Mouse (Mus musculus) kidney, postnatal 25 days (tissue): ENCODE measurements around the gene Oit3.
A peak's percentile ranks its signal among the peaks of the same experiment; 100 is the strongest.
"Not testable (repeated sequence)": the region's sequence is repeated elsewhere in the genome, so short reads cannot be mapped to it uniquely, and the experiment has no call there.

Experiments used
- DNase-seq, 2 experiments: peaks; one replicate each; pipeline ENCODE4 v3.0.0; 2021; ENCODE audit warnings: mixed read lengths in 2 of 2

The Oit3 gene

GRCm38 (mm10) chr10:59426371-59426770, 15.2 kb downstream of the Oit3 start:
- DNase-seq: peak in 1 of 2 experiments; percentile 53

DNA sequence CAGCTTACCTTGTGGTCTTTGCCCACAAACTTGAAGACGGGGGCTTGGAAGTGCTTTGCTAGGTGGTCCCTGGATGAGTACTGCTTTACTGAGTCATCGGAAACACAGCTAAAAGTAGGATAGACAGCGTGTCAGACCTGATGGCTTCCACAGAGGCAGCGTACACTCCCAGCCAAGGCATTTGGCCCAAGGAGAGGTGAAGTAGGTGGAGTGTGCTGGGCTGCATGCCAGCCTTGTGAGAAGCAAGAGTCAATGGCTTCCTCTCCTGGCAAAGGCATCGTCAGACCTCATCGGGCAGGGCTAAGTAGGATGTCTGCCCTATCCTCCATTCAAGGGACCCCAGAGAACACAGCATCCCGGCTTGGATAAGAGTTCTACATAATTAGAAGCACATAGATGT, 16.2 kb downstream of the Oit3 start:
- DNase-seq: peak; percentile 75 to 85

DNA sequence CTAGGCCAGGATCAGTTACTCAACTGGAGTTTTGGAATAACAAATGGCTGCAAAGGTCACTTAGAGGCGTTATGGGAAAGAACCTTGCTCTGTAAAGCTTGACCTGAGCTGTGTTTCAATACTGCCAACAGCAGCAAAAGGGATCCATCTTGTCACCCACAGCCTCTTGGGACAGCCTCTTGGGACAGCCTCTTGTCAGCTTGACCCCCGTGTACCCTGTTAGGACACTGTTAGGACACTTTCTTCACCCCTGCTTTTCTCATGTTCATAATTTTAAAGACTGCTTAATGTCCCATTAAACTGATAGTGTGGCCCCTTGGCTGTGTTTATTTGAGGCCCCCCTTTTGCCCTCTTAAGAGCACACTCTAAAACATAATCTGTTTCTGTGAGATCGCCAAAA, 17.1 kb downstream of the Oit3 start:
- peak in 1 of 2 experiments; percentile 62 for DNase-seq

- no peak for DNase-seq
Measured at GRCm38 (mm10) chr10:59419516-59419915, 22.1 kb downstream of the Oit3 start.

DNA sequence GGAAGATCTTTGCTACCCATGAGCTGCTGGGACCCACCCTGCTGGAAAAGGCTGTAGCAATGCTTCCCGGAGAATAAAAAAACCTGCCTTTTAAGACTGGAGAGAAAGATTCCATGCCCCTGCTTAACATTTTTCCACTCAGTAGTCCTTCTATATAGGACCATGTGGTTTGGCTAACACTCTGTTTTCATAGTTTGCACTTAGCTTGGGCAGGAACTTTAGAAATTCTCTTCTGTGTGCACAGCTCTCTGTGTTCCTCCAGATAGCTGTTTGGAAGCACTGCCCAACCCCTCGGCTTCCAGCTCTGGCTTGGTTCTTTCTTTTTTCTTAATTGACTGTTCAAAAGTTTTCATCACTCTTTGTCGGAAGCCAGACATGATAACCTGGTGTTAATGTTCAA, 25.0 kb downstream of the Oit3 start:
- DNase-seq: no peak

GRCm38 (mm10) chr10:59413711-59414110, 27.9 kb downstream of the Oit3 start:
- no peak for DNase-seq

GRCm38 (mm10) chr10:59410264-59410663, 31.3 kb downstream of the Oit3 start:
- no peak for DNase-seq

GRCm38 (mm10) chr10:59408499-59408898, 33.1 kb downstream of the Oit3 start:
- no peak for DNase-seq

GRCm38 (mm10) chr10:59403793-59404149, 37.8 kb downstream of the Oit3 start:
- no peak for DNase-seq

- DNase-seq: no peak
Measured at GRCm38 (mm10) chr10:59402899-59403792, 38.4 kb downstream of the Oit3 start, which contains the start of gene Pla2g12b. Pla2g12b (plus strand) TSS chr10:59403660.

- not testable (repeated sequence) for DNase-seq
Measured at GRCm38 (mm10) chr10:59395461-59395860, 46.1 kb downstream of the Oit3 start, which contains the start of gene Gm10273. Gm10273 (plus strand) TSS chr10:59395632.

GRCm38 (mm10) chr10:59391907-59392306, 49.7 kb downstream of the Oit3 start:
- no peak for DNase-seq

GRCm38 (mm10) chr10:59389652-59390051, 51.9 kb downstream of the Oit3 start:
- DNase-seq: no peak

DNA sequence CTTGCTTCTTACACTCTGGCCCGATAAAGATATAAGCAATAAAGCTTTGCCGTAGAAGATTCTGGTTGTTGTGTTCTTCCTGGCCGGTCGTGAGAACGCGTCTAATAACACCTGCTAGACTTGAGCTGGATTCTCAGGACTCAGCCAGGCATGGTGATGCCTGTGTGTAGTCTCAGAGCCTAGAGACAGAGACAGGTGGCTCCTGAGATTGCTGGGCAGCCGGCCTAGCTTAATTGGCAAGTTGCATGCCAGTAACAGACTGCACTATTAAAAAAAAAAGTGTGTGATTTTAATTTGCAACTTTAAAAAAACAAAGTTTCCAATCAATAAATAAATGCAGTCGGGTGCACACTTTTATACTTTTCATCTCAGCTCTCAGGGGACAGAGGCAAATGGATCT, 54.6 kb downstream of the Oit3 start:
- no peak for DNase-seq

GRCm38 (mm10) chr10:59381563-59381962, 60.0 kb downstream of the Oit3 start:
- DNase-seq: not testable (repeated sequence)

GRCm38 (mm10) chr10:59380411-59380821, 61.2 kb downstream of the Oit3 start:
- no peak for DNase-seq

DNA sequence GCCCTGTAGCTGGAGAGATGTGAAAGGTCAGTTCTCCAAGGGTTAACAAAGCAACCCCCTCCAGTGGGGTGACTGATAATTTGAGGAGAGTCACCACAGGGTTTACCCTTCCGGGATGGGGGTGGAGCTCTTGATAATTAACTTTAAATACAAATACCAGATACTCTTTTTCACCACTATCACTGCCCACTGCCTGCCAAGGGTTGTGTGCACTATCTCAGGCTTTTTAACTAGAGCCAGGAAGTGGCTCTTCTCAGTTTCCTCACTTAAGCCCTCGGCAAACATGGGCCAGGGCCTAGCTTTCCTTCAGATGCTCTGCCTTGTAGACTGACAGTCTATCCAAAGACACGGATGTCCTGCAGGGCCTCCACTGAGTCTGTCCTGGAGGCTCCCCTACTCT, 61.7 kb downstream of the Oit3 start:
- no peak for DNase-seq

DNA sequence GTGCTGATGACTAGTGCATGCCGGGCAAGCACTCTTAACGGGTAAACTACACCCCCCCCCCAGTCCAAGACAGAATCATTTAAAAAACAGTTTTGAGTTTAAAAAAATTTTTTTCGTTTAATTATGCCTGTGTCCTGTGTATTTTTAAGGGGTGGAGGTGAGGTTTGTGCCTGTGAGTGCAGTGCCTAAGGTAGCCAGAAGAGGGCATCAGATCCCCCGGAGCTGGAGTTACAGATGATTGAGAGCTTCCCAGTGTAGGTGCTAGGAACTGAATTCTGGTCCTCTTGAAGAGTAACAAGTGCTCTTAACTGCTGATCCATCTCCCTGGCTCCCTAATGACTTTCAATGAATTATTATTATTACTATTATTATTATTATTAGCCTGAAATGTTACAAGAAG, 62.9 kb downstream of the Oit3 start:
- DNase-seq: no peak

GRCm38 (mm10) chr10:59377906-59378305, 63.7 kb downstream of the Oit3 start:
- DNase-seq: no peak
